18 mouse cellular contexts compared by ENCODE assay signal in the genomic region with DNA sequence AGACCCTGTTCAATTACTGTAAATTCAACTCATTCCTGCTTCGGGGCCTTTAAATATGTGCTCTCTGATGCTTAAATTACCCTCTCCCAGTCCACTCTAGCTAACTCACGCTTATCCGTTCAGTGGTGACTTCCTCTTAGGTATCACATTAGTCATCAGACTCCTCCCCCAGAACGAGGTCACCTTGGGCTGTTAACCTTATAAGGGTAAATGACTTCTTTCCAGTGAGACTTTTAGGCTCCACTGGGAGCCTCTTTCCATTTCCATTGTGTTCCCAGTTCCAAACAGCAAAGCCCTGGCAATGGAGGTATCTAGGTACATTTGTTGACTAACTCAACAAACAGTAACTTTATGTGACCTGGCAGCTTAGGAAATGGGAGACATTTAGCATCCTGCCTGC.
A peak's percentile ranks its signal among the peaks of the same experiment; 100 is the strongest.
DNase-seq lines count a peak whose midpoint lies in the region; ATAC-seq and TF ChIP-seq lines count a peak whose summit lies in the region.
"Had no signal": no experiment of that assay in that cellular context is flagged by ENCODE, and none has a peak within 500 bp of the region (broad histone marks: within the 10 kb centered on the region; RNA-seq: fewer than 3 reads in every experiment).

No protein-coding gene starts in this region.

- no peak for TF ChIP-seq EP300 in liver, postnatal 0 days (IDR thresholded peaks at IDR 0.05; ENCODE audit: low read depth)

- H3K4me3 ChIP-seq in liver, postnatal 0 days (ENCODE audit: low read depth, low read length) = no peak overlapping the region
- no peak overlapping the region for H3K4me3 ChIP-seq in neural tube, embryonic 15.5 days (replicated peaks)
- no peak overlapping the region for H3K4me3 ChIP-seq in kidney, adult 2 months (ENCODE audit: insufficient read depth, low read depth, low read length)
- H3K4me3 ChIP-seq: forebrain, embryonic 12.5 days; hindbrain, embryonic 15.5 days; neural tube, embryonic 12.5 days; stomach, embryonic 15.5 days had no signal

- no peaks in the 10 kb centered on the region for H3K9me3 ChIP-seq in liver, postnatal 0 days (ENCODE audit: low read length)
- H3K9me3 ChIP-seq in neural tube, embryonic 15.5 days (replicated peaks) = no peaks in the 10 kb centered on the region
- H3K9me3 ChIP-seq: forebrain, embryonic 12.5 days; hindbrain, embryonic 15.5 days; neural tube, embryonic 12.5 days; stomach, embryonic 15.5 days had no signal

- peak; percentile 42 for DNase-seq in adrenal gland, postnatal 10 days
- DNase-seq in adrenal gland, postnatal 25 days = no peak
- no peak for DNase-seq in liver, postnatal 0 days
- DNase-seq in liver (no peak), WW6 (ENCODE audit: low read depth, low spot score) (peak; percentile 20)
- no peak for DNase-seq in kidney, adult 2 months
- DNase-seq: adrenal gland, postnatal 14 days; kidney, adult 9 months; thymus, postnatal 4 days had no signal

- no peak overlapping the region for H3K4me2 ChIP-seq in liver, postnatal 0 days (ENCODE audit: low read depth, low read length)
- H3K4me2 ChIP-seq in neural tube, embryonic 15.5 days = no peak overlapping the region
- H3K4me2 ChIP-seq: forebrain, embryonic 12.5 days; hindbrain, embryonic 15.5 days; neural tube, embryonic 12.5 days; stomach, embryonic 15.5 days had no signal

- 53% methylated on average over 4 of the region's 4 CpGs for WGBS in liver, postnatal 0 days (ENCODE audit: insufficient replicate concordance)
- WGBS in neural tube, embryonic 15.5 days = 83% methylated on average over 4 of the region's 4 CpGs
- 43% methylated on average over 4 of the region's 4 CpGs for WGBS in kidney, adult 2 months

- peaks cover 11% of the 10 kb centered on the region for H3K4me1 ChIP-seq in liver, postnatal 0 days (ENCODE audit: insufficient read depth)
- H3K4me1 ChIP-seq in neural tube, embryonic 15.5 days = no peaks in the 10 kb centered on the region
- H3K4me1 ChIP-seq in kidney, adult 2 months (ENCODE audit: control insufficient read depth, insufficient read depth, low read length) = 0 out of 2 replicates have a peak, but pooled peaks cover 11% of the 10 kb centered on the region
- H3K4me1 ChIP-seq: forebrain, embryonic 12.5 days; hindbrain, embryonic 15.5 days; neural tube, embryonic 12.5 days had no signal

- H3K27me3 ChIP-seq in liver, postnatal 0 days (ENCODE audit: insufficient read depth, low read length) = no peaks in the 10 kb centered on the region
- no peaks in the 10 kb centered on the region for H3K27me3 ChIP-seq in neural tube, embryonic 15.5 days (replicated peaks)
- H3K27me3 ChIP-seq in kidney, adult 2 months (replicated peaks; ENCODE audit: control insufficient read depth, insufficient read depth, low read length) = no peaks in the 10 kb centered on the region
- H3K27me3 ChIP-seq: forebrain, embryonic 12.5 days; hindbrain, embryonic 15.5 days; neural tube, embryonic 12.5 days; stomach, embryonic 15.5 days had no signal

- TF ChIP-seq POLR2A in kidney, adult 2 months (IDR thresholded peaks at IDR 0.05; ENCODE audit: low read depth, low read length) = no peak

- peak; percentile 65 for ATAC-seq in liver, postnatal 0 days
- peak; percentile 45 for ATAC-seq in megakaryocyte progenitor cell, adult 5-6 weeks (replicated peaks; ENCODE audit: poor library complexity)
- ATAC-seq in neural tube, embryonic 15.5 days (ENCODE audit: low FRiP score) = no peak
- ATAC-seq: midbrain, embryonic 16.5 days had no signal

- no peak for TF ChIP-seq CTCF in liver, postnatal 0 days (IDR thresholded peaks at IDR 0.05; ENCODE audit: low read depth)
- TF ChIP-seq CTCF in kidney, adult 2 months (conservative IDR thresholded peaks at IDR 0.05; ENCODE audit: insufficient read depth, insufficient read length, low read depth, low read length) = no peak

- H3K27ac ChIP-seq in liver, postnatal 0 days (ENCODE audit: low read depth) = no peak overlapping the region; the same call in 1 of the 2 replicates
- no peak overlapping the region for H3K27ac ChIP-seq in neural tube, embryonic 15.5 days (replicated peaks)
- no peak overlapping the region for H3K27ac ChIP-seq in kidney, adult 2 months (ENCODE audit: insufficient read depth, low read depth, low read length)
- H3K27ac ChIP-seq: forebrain, embryonic 12.5 days; hindbrain, embryonic 15.5 days; liver, embryonic 14.5 days; macrophage; neural tube, embryonic 12.5 days had no signal

- H3K36me3 ChIP-seq in liver, postnatal 0 days (replicated peaks; ENCODE audit: insufficient read depth, low read length) = peaks cover 17% of the 10 kb centered on the region
- H3K36me3 ChIP-seq in neural tube, embryonic 15.5 days = peaks cover 11% of the 10 kb centered on the region
- peaks cover 2% of the 10 kb centered on the region for H3K36me3 ChIP-seq in kidney, adult 2 months (ENCODE audit: control insufficient read depth, insufficient read depth, low read length)

- no peak overlapping the region for H3K9ac ChIP-seq in liver, postnatal 0 days (replicated peaks)
- no peak overlapping the region for H3K9ac ChIP-seq in neural tube, embryonic 15.5 days (replicated peaks)
- H3K9ac ChIP-seq: forebrain, embryonic 12.5 days; hindbrain, embryonic 15.5 days; liver, embryonic 14.5 days; neural tube, embryonic 12.5 days; stomach, embryonic 15.5 days had no signal

Comparison
In these comparisons a context has a peak if more than half of its experiments do, and no peak if none do; other contexts are left out.
1. DNase-seq: peak in adrenal gland, postnatal 10 days (single experiment) and WW6 (single experiment); none in adrenal gland, postnatal 25 days (single experiment), liver, postnatal 0 days (single experiment), liver (single experiment) and kidney, adult 2 months (single experiment).